Mouse (Mus musculus) heart, adult 2 months (tissue): ENCODE data around the gene Eml1. TPM values are rescaled to one million over a fixed set of nuclear protein-coding genes. Genes with fewer than 3 reads are reported as not detected.

Experiments
- DNase-seq, 2 experiments: peaks; one replicate each; pipeline ENCODE4 v3.0.0; 2021
- H3K27ac ChIP-seq: fragments of 200-600 bp; 2 replicates; pipeline ENCODE4 v1.8.1; 2022
- H3K27me3 ChIP-seq: fragments of 200-500 bp; 2 replicates; pipeline ENCODE4 v1.6.1; 2012; ENCODE audit warnings: mild to moderate bottlenecking, low read length, inconsistent platforms, mixed read lengths; ENCODE audit not compliant: control insufficient read depth, insufficient read depth
- H3K36me3 ChIP-seq: fragments of 200-500 bp; 2 replicates; pipeline ENCODE4 v1.6.1; 2012; ENCODE audit warnings: low read length, inconsistent platforms; ENCODE audit not compliant: control insufficient read depth, insufficient read depth
- H3K4me1 ChIP-seq: fragments of 200-500 bp; 2 replicates; pipeline ENCODE4 v1.6.1; 2011; ENCODE audit warnings: low read length; ENCODE audit not compliant: control insufficient read depth, insufficient read depth
- H3K4me3 ChIP-seq: fragments of 200-600 bp; 2 replicates; pipeline ENCODE4 v1.8.1; 2022
- H3K79me2 ChIP-seq: fragments of 200-500 bp; replicated peaks from 2 replicates; pipeline ENCODE4 v1.6.1; 2012; ENCODE audit warnings: mild to moderate bottlenecking, inconsistent platforms, low read length, moderate library complexity, mixed read lengths; ENCODE audit not compliant: control insufficient read depth, insufficient read depth
- H3K9ac ChIP-seq: fragments of 200-500 bp; 2 replicates; pipeline ENCODE4 v1.6.1; 2012; ENCODE audit warnings: low read depth, mild to moderate bottlenecking, control low read depth, inconsistent platforms, low read length, mixed read lengths
- CTCF ChIP-seq: fragments of 200-600 bp; IDR thresholded peaks from 2 replicates; pipeline ENCODE4 v1.8.1; 2022; ENCODE audit warnings: antibody characterized with exemption, mild to moderate bottlenecking, moderate library complexity
- EP300 ChIP-seq: fragments of 200-500 bp; IDR thresholded peaks from 2 replicates; pipeline ENCODE4 v1.6.1; 2011; ENCODE audit warnings: low read depth, low read length, control low read depth; ENCODE audit not compliant: insufficient read depth
- POLR2A ChIP-seq: fragments of 200-500 bp; IDR thresholded peaks from 2 replicates; pipeline ENCODE4 v1.6.1; 2011; ENCODE audit warnings: mild to moderate bottlenecking, low read depth, low read length, control low read depth; ENCODE audit not compliant: insufficient read depth
- WGBS: fragments of 180-500 bp; shearing (Covaris S2); methylation state at CpG from one replicate; pipeline ENCODE4 v1.1.7; 2018; 5-methylcytosine and 5-hydroxymethylcytosine counted together
- intact Hi-C: fragments of 180-260 bp; cut with DNase I; formaldehyde crosslinking; loops from one replicate; pipeline ENCODE4 v1.15.1; 2025
- polyA plus RNA-seq: library from polyadenylated mRNA; depleted of rRNA; stranded (reverse); fragments of >200 nt; gene quantifications from 2 replicates; pipeline ENCODE4 v1.2.3, GENCODE M21; 2012
- total RNA-seq, 2 experiments: library from RNA; stranded (reverse); gene quantifications; 2 replicates each; pipeline ENCODE4 v1.2.3; 2021

Eml1 gene
- total and polyA plus RNA-seq, 3 experiments, result 68.7 to 84.7 (median 73.5) TPM

DNA sequence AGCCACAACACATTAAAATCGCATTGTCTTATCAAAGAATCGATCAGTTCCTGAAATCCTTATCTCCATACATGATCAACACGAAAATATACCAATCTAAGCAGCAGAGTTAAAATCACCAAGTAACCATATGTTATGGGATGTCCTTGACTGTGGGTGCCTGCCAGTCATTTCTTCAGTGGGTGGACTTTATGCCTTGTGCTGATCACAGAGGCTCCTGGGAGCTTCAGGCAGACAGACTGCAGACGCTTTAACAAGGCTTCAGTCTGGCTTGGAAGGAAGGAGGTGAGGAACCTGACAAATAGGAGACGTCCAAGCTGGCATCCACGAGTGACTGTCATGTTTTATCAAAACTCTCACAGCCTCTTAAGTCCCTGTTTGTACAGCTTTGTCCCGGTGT, 139.8 kb downstream of the Eml1 start:
- H3K79me2 ChIP-seq, result no peaks in the 10 kb centered on the region
- H3K4me3 ChIP-seq, result no peak overlapping the region
- intact Hi-C loops, result no loop called here

DNA sequence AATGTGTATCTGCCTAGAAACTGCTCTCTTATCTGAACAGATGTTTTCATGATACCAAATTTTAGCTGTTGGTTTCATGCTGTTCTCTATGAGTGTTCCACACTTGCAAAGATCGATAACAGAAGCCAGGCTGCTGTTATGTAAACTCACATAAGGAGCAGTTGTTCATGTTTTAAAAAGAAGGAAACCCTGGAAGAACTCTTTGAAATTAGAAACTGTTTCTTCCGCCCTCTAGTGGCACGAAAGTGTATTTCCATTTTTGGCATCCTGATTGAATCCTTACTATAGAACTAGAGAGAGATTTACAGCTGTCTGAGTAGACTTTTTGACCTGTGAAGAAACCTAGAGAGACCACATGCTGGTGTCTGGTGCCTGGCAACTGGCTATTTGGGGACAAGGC, 140.3 kb downstream of the Eml1 start:
- 4% methylated on average over 3 of the region's 3 CpGs for WGBS
- H3K36me3 ChIP-seq, result no peaks in the 10 kb centered on the region
- H3K4me1 ChIP-seq, result no peaks in the 10 kb centered on the region
- no peaks in the 10 kb centered on the region for H3K79me2 ChIP-seq
- DNase-seq, result no peak
- no peak overlapping the region for H3K4me3 ChIP-seq
- intact Hi-C loops, result no loop called here
- peak; percentile 85 for TF ChIP-seq CTCF
- TF ChIP-seq POLR2A, result no peak
- H3K27me3 ChIP-seq, result no peaks in the 10 kb centered on the region
- H3K27ac ChIP-seq, result no peak overlapping the region
- no peak overlapping the region for H3K9ac ChIP-seq

More for the DNA sequence above, 139.8 kb downstream of the Eml1 start:
- no peaks in the 10 kb centered on the region for H3K36me3 ChIP-seq
- no peak overlapping the region for H3K27ac ChIP-seq
- TF ChIP-seq EP300 (no peak), CTCF (no peak)
- no peak overlapping the region for H3K9ac ChIP-seq
- DNase-seq, result no peak
- H3K27me3 ChIP-seq, result no peaks in the 10 kb centered on the region
- no peaks in the 10 kb centered on the region for H3K4me1 ChIP-seq
- 51% methylated on average over 7 of the region's 7 CpGs for WGBS

DNA sequence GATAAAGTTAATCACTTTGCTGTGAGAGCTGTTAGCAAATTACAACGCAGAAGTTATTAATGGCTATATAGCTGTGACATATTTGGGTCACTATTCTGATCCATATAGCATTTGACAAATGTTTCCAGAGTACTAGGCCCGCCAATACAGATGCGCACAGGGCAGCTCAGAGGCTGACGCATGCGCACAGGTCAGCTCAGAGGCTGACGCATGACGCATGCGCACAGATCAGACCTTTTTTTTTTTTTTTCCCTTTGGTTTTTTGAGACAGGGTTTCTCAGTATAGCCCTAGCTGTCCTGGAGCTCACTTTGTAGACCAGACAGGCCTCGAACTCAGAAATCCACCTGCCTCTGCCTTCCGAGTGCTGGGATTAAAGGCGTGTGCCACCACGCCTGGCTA, 144.7 kb downstream of the Eml1 start:
- no peak overlapping the region for H3K4me3 ChIP-seq
- no peaks in the 10 kb centered on the region for H3K36me3 ChIP-seq
- H3K79me2 ChIP-seq, result no peaks in the 10 kb centered on the region
- TF ChIP-seq CTCF, result no peak
- TF ChIP-seq POLR2A, result no peak
- TF ChIP-seq EP300, result no peak
- H3K27me3 ChIP-seq, result no peaks in the 10 kb centered on the region
- DNase-seq, result no peak
- H3K27ac ChIP-seq, result no peak overlapping the region
- H3K4me1 ChIP-seq, result no peaks in the 10 kb centered on the region
- intact Hi-C loops, result no loop called here
- WGBS, result 95% methylated on average over 12 of the region's 12 CpGs
- no peak overlapping the region for H3K9ac ChIP-seq

- whole genome bisulfite sequencing, result 47% methylated on average over 8 of the region's 8 CpGs
- Histone ChIP-seq H3K36me3 (no peaks in the 10 kb centered on the region), H3K4me1 (no peaks in the 10 kb centered on the region)
These were observed 148.6 kb downstream of the Eml1 start for GRCm38 (mm10) chr12:108519374-108519773.

GRCm38 (mm10) chr12:108529214-108529613, 158.5 kb downstream of the Eml1 start:
- DNase-seq, result peak in 1 of 2 experiments; percentile 49
- intact Hi-C loops, result no loop called here
- no peak for TF ChIP-seq EP300
- no peak for TF ChIP-seq POLR2A
- TF ChIP-seq CTCF, result peak; percentile 76
- no peaks in the 10 kb centered on the region for H3K27me3 ChIP-seq
- no peaks in the 10 kb centered on the region for H3K36me3 ChIP-seq
- H3K4me1 ChIP-seq, result no peaks in the 10 kb centered on the region
- no peak overlapping the region for H3K9ac ChIP-seq
- no peak overlapping the region for H3K4me3 ChIP-seq
- no peak overlapping the region for H3K27ac ChIP-seq
- no peaks in the 10 kb centered on the region for H3K79me2 ChIP-seq
- 55% methylated on average over 8 of the region's 8 CpGs for WGBS

More at GRCm38 (mm10) chr12:108519374-108519773, 148.6 kb downstream of the Eml1 start:
- Histone ChIP-seq H3K4me3 (no peak overlapping the region), H3K27me3 (no peaks in the 10 kb centered on the region), H3K9ac (no peak overlapping the region), H3K27ac (no peak overlapping the region), H3K79me2 (no peaks in the 10 kb centered on the region)
- TF ChIP-seq CTCF (no peak), EP300 (no peak), POLR2A (no peak)
- intact Hi-C loops, result no loop called here
- DNase-seq, result no peak

- Histone ChIP-seq H3K9ac (no peak overlapping the region), H3K79me2 (no peaks in the 10 kb centered on the region), H3K27me3 (no peaks in the 10 kb centered on the region), H3K36me3 (no peaks in the 10 kb centered on the region), H3K4me1 (no peaks in the 10 kb centered on the region), H3K27ac (no peak overlapping the region), H3K4me3 (no peak overlapping the region)
- no peak for DNase-seq
- intact Hi-C loops, result no loop called here
- WGBS, result 50% methylated on average over 11 of the region's 11 CpGs
- TF ChIP-seq POLR2A, result no peak
These were observed 163.7 kb downstream of the Eml1 start for GRCm38 (mm10) chr12:108534484-108534883.
